Mouse (Mus musculus) myocyte (in vitro differentiated cells): ENCODE measurements around the gene Ldlr. TPM values are rescaled to one million over a fixed set of nuclear protein-coding genes. Genes with fewer than 3 reads are reported as not detected.

Experiments used
- H3K27me3 ChIP-seq: one replicate; pipeline ENCODE4 v1.6.1; 2011; ENCODE audit not compliant: control insufficient read depth, insufficient read depth, insufficient read length
- H3K36me3 ChIP-seq: one replicate; pipeline ENCODE4 v1.6.1; 2011; ENCODE audit not compliant: control insufficient read depth, insufficient read depth
- H3K4me2 ChIP-seq: one replicate; pipeline ENCODE4 v1.6.1; 2011; ENCODE audit warnings: low read depth, control low read depth
- H3K4me3 ChIP-seq: one replicate; pipeline ENCODE4 v1.5.1; 2011; ENCODE audit warnings: mild to moderate bottlenecking, control low read depth, moderate library complexity
- H3K79me2 ChIP-seq: one replicate; pipeline ENCODE4 v1.6.1; 2011; ENCODE audit not compliant: control insufficient read depth, insufficient read depth
- H3ac ChIP-seq: one replicate; pipeline ENCODE4 v1.6.1; 2011; ENCODE audit not compliant: control insufficient read depth, insufficient read length
- CEBPB ChIP-seq: IDR thresholded peaks from 2 replicates; pipeline ENCODE4 v1.6.1; 2011; ENCODE audit warnings: mild to moderate bottlenecking, moderate library complexity; ENCODE audit not compliant: poor library complexity, insufficient read depth, severe bottlenecking
- E2F4 ChIP-seq: IDR thresholded peaks from one replicate; pipeline ENCODE4 v1.6.1; 2011; ENCODE audit warnings: mild to moderate bottlenecking, control low read depth, moderate library complexity; ENCODE audit not compliant: insufficient read depth
- MAX ChIP-seq: IDR thresholded peaks from one replicate; pipeline ENCODE4 v1.6.1; 2011; ENCODE audit warnings: low read depth, mild to moderate bottlenecking, control low read depth
- MYOD1 ChIP-seq, 3 experiments: IDR thresholded peaks; one replicate each; pipeline ENCODE4 v1.6.1; 2011; ENCODE audit warnings: control low read depth in 2 of 3, low read depth in 2 of 3, mild to moderate bottlenecking in 2 of 3, moderate library complexity in 1 of 3; ENCODE audit not compliant: insufficient read length in 2 of 3, control insufficient read depth in 1 of 3
- MYOG ChIP-seq, 3 experiments: IDR thresholded peaks; one replicate each; pipeline ENCODE4 v1.6.1; 2011; ENCODE audit warnings: control low read depth in 2 of 3, low read depth in 2 of 3, mild to moderate bottlenecking in 2 of 3; ENCODE audit not compliant: insufficient read length in 2 of 3, control insufficient read depth in 1 of 3, insufficient read depth in 1 of 3
- POLR2A ChIP-seq: IDR thresholded peaks from one replicate; pipeline ENCODE4 v1.6.1; 2011; ENCODE audit warnings: low read depth, mild to moderate bottlenecking, control low read depth, moderate library complexity; ENCODE audit not compliant: insufficient read length
- POLR2AphosphoS2 ChIP-seq: IDR thresholded peaks from one replicate; pipeline ENCODE4 v1.6.1; 2011; ENCODE audit warnings: low read depth, control low read depth; ENCODE audit not compliant: insufficient read length
- REST ChIP-seq: IDR thresholded peaks from one replicate; pipeline ENCODE4 v1.6.1; 2011; ENCODE audit warnings: mild to moderate bottlenecking, control low read depth, moderate library complexity; ENCODE audit not compliant: insufficient read depth, insufficient read length
- SRF ChIP-seq: IDR thresholded peaks from one replicate; pipeline ENCODE4 v1.6.1; 2011; ENCODE audit warnings: low read depth; ENCODE audit not compliant: control insufficient read depth, insufficient read length
- TCF12 ChIP-seq: IDR thresholded peaks from one replicate; pipeline ENCODE4 v1.6.1; 2011; ENCODE audit warnings: mild to moderate bottlenecking, control low read depth; ENCODE audit not compliant: poor library complexity, insufficient read depth, severe bottlenecking
- TCF3 ChIP-seq: IDR thresholded peaks from one replicate; pipeline ENCODE4 v1.6.1; 2011; ENCODE audit warnings: low read depth, control low read depth; ENCODE audit not compliant: insufficient read length
- USF1 ChIP-seq: IDR thresholded peaks from one replicate; pipeline ENCODE4 v1.6.1; 2011; ENCODE audit warnings: low read depth, mild to moderate bottlenecking, control low read depth, moderate library complexity
- polyA plus RNA-seq: library from polyadenylated mRNA; unstranded; fragments of >200 nt; fragmentation: generic; extraction: Trizol; gene quantifications from one replicate; pipeline ENCODE4 v1.2.1, GENCODE M21; 2012; ENCODE audit warnings: missing spikeins

Ldlr gene
- polyA plus RNA-seq, 1 experiment = 106 TPM

- H3K36me3 ChIP-seq = peaks cover 17% of the 10 kb centered on the region
- no peaks in the 10 kb centered on the region for H3K27me3 ChIP-seq
- H3ac ChIP-seq = no peak overlapping the region
- no peak for TF ChIP-seq MAX
- no peak for TF ChIP-seq E2F4
- no peak for TF ChIP-seq TCF3
- no peak for TF ChIP-seq REST
- TF ChIP-seq POLR2AphosphoS2 = no peak
- no peak for TF ChIP-seq TCF12
- no peak for TF ChIP-seq USF1
- no peak for TF ChIP-seq CEBPB
- TF ChIP-seq MYOD1 (IDR thresholded peaks at IDR 0.05; ENCODE audit: control insufficient read depth in 1 of 3, insufficient read length in 2 of 3, low read depth in 2 of 3) = no peak
- no peak for TF ChIP-seq MYOG (IDR thresholded peaks at IDR 0.05; ENCODE audit: control insufficient read depth in 1 of 3, insufficient read depth in 1 of 3, insufficient read length in 2 of 3, low read depth in 2 of 3)
- TF ChIP-seq SRF = no peak
- TF ChIP-seq POLR2A = no peak
- peaks cover 54% of the 10 kb centered on the region for H3K79me2 ChIP-seq
- no peak overlapping the region for H3K4me2 ChIP-seq
- no peak overlapping the region for H3K4me3 ChIP-seq
These were observed 71.1 kb downstream of the Ldlr start for GRCm38 (mm10) chr9:21794344-21794834.

- Histone ChIP-seq H3K36me3 (peaks cover 17% of the 10 kb centered on the region), H3K4me3 (no peak overlapping the region), H3K79me2 (peaks cover 49% of the 10 kb centered on the region), H3ac (no peak overlapping the region), H3K27me3 (no peaks in the 10 kb centered on the region), H3K4me2 (no peak overlapping the region)
- no peak for TF ChIP-seq USF1
- TF ChIP-seq TCF3 = no peak
- TF ChIP-seq MYOG (IDR thresholded peaks at IDR 0.05; ENCODE audit: control insufficient read depth in 1 of 3, insufficient read depth in 1 of 3, insufficient read length in 2 of 3, low read depth in 2 of 3) = no peak
- TF ChIP-seq REST = no peak
- TF ChIP-seq CEBPB = no peak
- no peak for TF ChIP-seq POLR2A
- no peak for TF ChIP-seq MYOD1 (IDR thresholded peaks at IDR 0.05; ENCODE audit: control insufficient read depth in 1 of 3, insufficient read length in 2 of 3, low read depth in 2 of 3)
- no peak for TF ChIP-seq SRF
- no peak for TF ChIP-seq E2F4
- TF ChIP-seq MAX = no peak
- TF ChIP-seq TCF12 = no peak
- no peak for TF ChIP-seq POLR2AphosphoS2
These were observed 71.6 kb downstream of the Ldlr start for GRCm38 (mm10) chr9:21794925-21795324.

- Histone ChIP-seq H3K27me3 (no peaks in the 10 kb centered on the region), H3K79me2 (peaks cover 42% of the 10 kb centered on the region), H3K4me3 (peak overlapping the region; percentile 95), H3ac (no peak overlapping the region), H3K4me2 (peak overlapping the region; percentile 87), H3K36me3 (peaks cover 14% of the 10 kb centered on the region)
- TF ChIP-seq USF1 (no peak), TCF3 (no peak), MAX (no peak), CEBPB (no peak), MYOD1 (IDR thresholded peaks at IDR 0.05; ENCODE audit: control insufficient read depth in 1 of 3, insufficient read length in 2 of 3, low read depth in 2 of 3) (no peak), SRF (no peak), TCF12 (no peak), POLR2AphosphoS2 (no peak), E2F4 (no peak), REST (no peak), MYOG (IDR thresholded peaks at IDR 0.05; ENCODE audit: control insufficient read depth in 1 of 3, insufficient read depth in 1 of 3, insufficient read length in 2 of 3, low read depth in 2 of 3) (no peak), POLR2A (no peak)
These were observed 72.3 kb downstream of the Ldlr start for GRCm38 (mm10) chr9:21795579-21795978.

GRCm38 (mm10) chr9:21796259-21796658, 73.0 kb downstream of the Ldlr start:
- Histone ChIP-seq H3K36me3 (peaks cover 12% of the 10 kb centered on the region), H3K79me2 (peaks cover 36% of the 10 kb centered on the region), H3K27me3 (no peaks in the 10 kb centered on the region), H3K4me2 (peak overlapping the region; percentile 87), H3ac (no peak overlapping the region), H3K4me3 (peak overlapping the region; percentile 95)
- TF ChIP-seq MYOG (IDR thresholded peaks at IDR 0.05; ENCODE audit: control insufficient read depth in 1 of 3, insufficient read depth in 1 of 3, insufficient read length in 2 of 3, low read depth in 2 of 3) (peak in 1 of 3 experiments; percentile 2), MYOD1 (IDR thresholded peaks at IDR 0.05; ENCODE audit: control insufficient read depth in 1 of 3, insufficient read length in 2 of 3, low read depth in 2 of 3) (peak in 2 of 3 experiments; percentile 30 to 35), POLR2AphosphoS2 (no peak)

- H3K36me3 ChIP-seq = peaks cover 12% of the 10 kb centered on the region
- H3K4me2 ChIP-seq = peak overlapping the region; percentile 87
- H3K4me3 ChIP-seq = peak overlapping the region; percentile 95
- H3K27me3 ChIP-seq = no peaks in the 10 kb centered on the region
- no peak overlapping the region for H3ac ChIP-seq
- TF ChIP-seq MYOG (IDR thresholded peaks at IDR 0.05; ENCODE audit: control insufficient read depth in 1 of 3, insufficient read depth in 1 of 3, insufficient read length in 2 of 3, low read depth in 2 of 3) = peak in 1 of 3 experiments; percentile 20
- no peak for TF ChIP-seq MAX
- TF ChIP-seq POLR2AphosphoS2 = no peak
- no peak for TF ChIP-seq CEBPB
- peak in 2 of 3 experiments; percentile 15 to 17 for TF ChIP-seq MYOD1 (IDR thresholded peaks at IDR 0.05; ENCODE audit: control insufficient read depth in 1 of 3, insufficient read length in 2 of 3, low read depth in 2 of 3)
- TF ChIP-seq POLR2A = no peak
- no peak for TF ChIP-seq TCF3
- no peak for TF ChIP-seq SRF
- TF ChIP-seq TCF12 = no peak
- peaks cover 31% of the 10 kb centered on the region for H3K79me2 ChIP-seq
These were observed 73.6 kb downstream of the Ldlr start for GRCm38 (mm10) chr9:21796919-21797318.
